Mouse (Mus musculus) left cerebral cortex, postnatal 4 days (tissue): Measurements from ENCODE around the gene Aox3. TPM values are rescaled to one million over a fixed set of nuclear protein-coding genes. Genes with fewer than 3 reads are reported as not detected.

Experiments
- DNase-seq: peaks from one replicate; pipeline ENCODE4 v3.0.0-alpha.2; 2022
- intact Hi-C: fragments of 180-260 bp; cut with DNase I; formaldehyde crosslinking; loops from one replicate; pipeline ENCODE4 v1.15.1; 2025
- total RNA-seq, 2 experiments: library from RNA; stranded (reverse); gene quantifications; 2 replicates each; pipeline ENCODE4 v1.2.3; 2021

Gene Aox3
- total RNA-seq, 2 experiments from 2014 or later = 1.1 to 1.3 TPM

DNA sequence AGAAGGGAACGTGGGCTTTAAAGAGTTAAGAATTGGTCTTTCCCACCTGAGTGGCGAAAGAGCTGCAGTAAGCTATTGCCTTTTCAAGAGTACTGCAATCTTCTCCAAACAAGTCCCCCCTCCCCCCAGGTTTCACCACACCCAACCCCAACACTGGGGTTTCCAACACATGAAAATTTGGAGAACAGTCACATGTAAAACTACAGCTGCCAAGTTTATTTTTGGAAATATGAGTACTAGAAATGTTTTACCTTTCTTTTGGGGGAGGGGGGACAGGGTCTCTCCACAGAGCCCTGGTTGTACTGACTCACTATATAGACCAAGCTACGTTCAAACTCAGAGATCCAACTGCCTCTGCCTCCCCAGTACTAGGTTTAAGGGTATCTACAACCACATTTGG is 82.1 kb downstream of the Aox3 start:
- DNase-seq = no peak
- intact Hi-C loops = no loop called here

GRCm38 (mm10) chr1:58195541-58195940 is 82.6 kb downstream of the Aox3 start:
- no peak for DNase-seq
- intact Hi-C loops = no loop called here

- intact Hi-C loops = no loop called here
- no peak for DNase-seq
Measured at GRCm38 (mm10) chr1:58197023-58197422, 84.1 kb downstream of the Aox3 start.

- DNase-seq = no peak
- intact Hi-C loops = no loop called here
Measured at GRCm38 (mm10) chr1:58198386-58198785, 85.5 kb downstream of the Aox3 start.

GRCm38 (mm10) chr1:58210203-58210602 is 97.3 kb downstream of the Aox3 start, which contains the start of gene Aox4:
Gene Aox4 (plus strand): TSS chr1:58210397.
- intact Hi-C loops = no loop called here
- no peak for DNase-seq

- DNase-seq = no peak
- intact Hi-C loops = no loop called here
Measured at GRCm38 (mm10) chr1:58212805-58213204, 99.9 kb downstream of the Aox3 start.

DNA sequence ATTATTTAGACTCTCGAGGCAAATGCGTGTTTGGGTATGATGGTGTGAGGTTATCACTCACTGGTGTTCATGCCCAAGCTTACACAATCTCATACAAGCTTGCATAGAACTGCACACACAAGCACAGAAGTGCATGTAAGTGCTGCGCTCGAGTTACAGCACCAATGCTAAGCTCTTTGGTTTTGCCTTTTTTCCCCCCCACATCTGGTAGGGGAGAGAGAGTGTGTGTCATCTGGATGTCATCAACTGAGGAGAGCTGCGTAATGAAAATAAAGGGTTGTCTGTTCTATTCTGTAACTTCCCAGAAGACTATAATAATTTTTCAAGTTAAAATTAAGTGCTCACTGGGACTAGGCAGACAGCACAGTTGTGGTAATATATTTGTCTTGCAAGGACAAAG is 100.9 kb downstream of the Aox3 start:
- DNase-seq = no peak
- intact Hi-C loops = no loop called here

DNA sequence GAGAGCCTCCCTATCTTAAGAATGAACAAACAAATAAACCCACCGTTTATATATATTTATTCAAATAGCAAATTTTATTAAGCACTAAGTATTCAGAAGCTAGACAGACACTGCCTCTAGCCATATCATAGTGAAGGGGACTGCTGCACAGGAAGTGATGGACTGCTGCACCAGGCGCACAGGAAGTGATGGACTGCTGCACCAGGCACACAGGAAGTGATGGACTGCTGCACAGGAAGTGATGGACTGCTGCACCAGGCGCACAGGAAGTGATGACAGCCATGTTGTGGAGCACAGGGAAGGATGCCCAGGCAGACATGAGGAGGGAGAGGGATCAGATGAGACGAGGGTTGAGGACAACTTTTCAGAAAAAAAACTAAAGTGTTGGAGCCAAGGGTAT is 102.4 kb downstream of the Aox3 start:
- no peak for DNase-seq
- intact Hi-C loops = no loop called here

- no peak for DNase-seq
- intact Hi-C loops = no loop called here
Measured at GRCm38 (mm10) chr1:58215956-58216532, 103.1 kb downstream of the Aox3 start.

DNA sequence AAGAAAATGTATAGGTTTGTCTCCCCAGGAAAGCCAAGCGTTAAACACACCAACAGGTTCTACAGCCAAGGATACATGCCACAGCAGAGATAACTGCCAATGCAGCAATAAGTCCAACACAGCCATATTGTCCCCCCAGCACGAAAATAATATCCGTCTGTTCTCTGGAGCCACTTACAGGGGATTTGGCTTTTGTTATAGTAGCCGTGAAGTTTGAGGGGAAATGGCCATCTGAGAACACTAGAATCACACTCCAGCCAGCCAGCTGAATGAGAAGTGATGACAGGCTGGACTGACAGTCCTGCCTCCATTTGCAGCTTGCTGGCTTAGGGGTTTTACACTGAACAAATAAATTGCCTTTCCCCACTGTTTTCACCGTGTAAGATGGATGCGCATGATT is 108.1 kb downstream of the Aox3 start:
- no peak for DNase-seq
- intact Hi-C loops = no loop called here

- intact Hi-C loops = no loop called here
- DNase-seq = peak; percentile 37
Measured at GRCm38 (mm10) chr1:58221879-58222278, 108.9 kb downstream of the Aox3 start.

- intact Hi-C loops = no loop called here
- DNase-seq = no peak
Measured at GRCm38 (mm10) chr1:58228086-58228485, 115.2 kb downstream of the Aox3 start.

- intact Hi-C loops = no loop called here
Measured at GRCm38 (mm10) chr1:58228916-58229315, 116.0 kb downstream of the Aox3 start.

GRCm38 (mm10) chr1:58229774-58230173 is 116.8 kb downstream of the Aox3 start:
- DNase-seq = no peak
- intact Hi-C loops = no loop called here

More at GRCm38 (mm10) chr1:58228916-58229315, 116.0 kb downstream of the Aox3 start:
- no peak for DNase-seq

- intact Hi-C loops = no loop called here
- DNase-seq = no peak
Measured at GRCm38 (mm10) chr1:58230542-58230941, 117.6 kb downstream of the Aox3 start.

DNA sequence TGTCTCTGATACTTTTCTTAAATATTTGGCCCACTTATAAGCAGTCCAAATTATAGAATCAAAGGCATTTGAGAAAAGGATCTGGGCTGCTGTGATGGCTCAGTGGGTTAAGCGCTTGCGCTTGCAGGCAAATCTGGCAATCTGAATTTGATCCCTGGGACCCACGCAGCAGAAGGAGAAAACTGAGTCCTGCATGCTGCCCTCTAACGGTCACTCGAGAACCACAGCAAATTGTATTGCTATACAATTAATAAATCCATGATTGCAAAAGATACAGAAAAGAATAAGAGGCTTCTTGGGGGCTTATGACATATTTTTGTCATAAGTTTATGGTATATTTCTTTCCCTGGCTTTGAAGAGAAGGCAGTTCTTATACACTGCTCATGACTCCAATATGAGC is 122.5 kb downstream of the Aox3 start:
- intact Hi-C loops = no loop called here
- DNase-seq = no peak

GRCm38 (mm10) chr1:58237527-58238299 is 124.8 kb downstream of the Aox3 start:
- DNase-seq = no peak
- intact Hi-C loops = no loop called here

DNA sequence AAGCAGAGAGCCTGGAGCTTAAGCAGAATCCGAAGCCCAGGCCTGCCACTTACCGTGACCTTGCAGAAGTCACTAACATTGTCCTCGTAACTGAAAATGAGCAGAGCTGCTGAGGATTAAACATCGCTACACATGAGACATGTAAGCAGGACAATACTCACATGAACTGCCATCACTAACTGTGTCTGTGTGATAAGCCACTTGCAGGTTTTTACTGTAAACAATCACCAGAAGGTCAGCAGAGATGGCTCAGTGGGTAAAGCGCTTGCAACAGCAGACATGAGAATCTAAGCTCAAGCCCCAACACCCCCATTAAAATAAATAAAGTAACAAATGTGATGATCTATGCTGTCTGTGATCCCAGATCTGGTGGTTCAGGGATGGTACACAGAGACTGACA is 125.5 kb downstream of the Aox3 start:
- intact Hi-C loops = no loop called here
- no peak for DNase-seq

DNA sequence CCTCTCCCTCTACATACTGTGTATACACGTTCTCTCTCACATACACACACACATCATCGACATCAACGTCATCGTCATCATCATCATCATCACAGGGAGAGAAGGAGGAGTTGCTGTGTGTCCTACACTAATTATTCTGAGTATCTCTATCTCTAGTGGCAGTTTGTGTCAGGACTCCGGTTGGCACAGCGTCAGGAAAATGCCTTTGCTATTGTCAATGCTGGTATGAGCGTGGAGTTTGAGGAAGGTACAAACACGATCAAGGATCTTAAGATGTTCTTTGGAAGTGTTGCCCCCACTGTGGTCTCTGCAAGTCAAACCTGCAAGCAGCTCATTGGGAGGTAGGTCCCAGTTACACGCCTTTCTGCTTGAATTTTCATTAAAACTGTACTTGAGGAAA is 126.0 kb downstream of the Aox3 start:
- DNase-seq = no peak
- intact Hi-C loops = no loop called here

DNA sequence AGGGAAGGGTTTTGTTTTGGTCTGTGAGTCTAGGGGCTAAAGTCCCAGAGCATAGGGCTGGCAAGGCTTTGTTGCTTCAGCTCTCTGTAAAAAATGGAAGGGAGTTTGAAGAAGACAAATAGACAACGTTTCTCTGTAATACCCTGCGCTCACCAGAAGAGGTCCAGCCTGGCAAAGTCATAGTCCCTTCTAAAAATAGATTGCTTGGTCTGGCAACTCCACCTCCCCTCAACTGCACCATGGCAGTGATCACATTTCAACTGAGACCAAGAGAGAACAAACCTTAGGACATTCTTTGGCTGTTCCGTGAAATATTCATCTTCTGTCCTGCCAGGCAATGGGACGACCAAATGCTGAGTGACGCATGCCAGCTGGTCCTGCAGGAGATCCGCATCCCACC is 127.4 kb downstream of the Aox3 start:
- DNase-seq = no peak
- intact Hi-C loops = no loop called here

DNA sequence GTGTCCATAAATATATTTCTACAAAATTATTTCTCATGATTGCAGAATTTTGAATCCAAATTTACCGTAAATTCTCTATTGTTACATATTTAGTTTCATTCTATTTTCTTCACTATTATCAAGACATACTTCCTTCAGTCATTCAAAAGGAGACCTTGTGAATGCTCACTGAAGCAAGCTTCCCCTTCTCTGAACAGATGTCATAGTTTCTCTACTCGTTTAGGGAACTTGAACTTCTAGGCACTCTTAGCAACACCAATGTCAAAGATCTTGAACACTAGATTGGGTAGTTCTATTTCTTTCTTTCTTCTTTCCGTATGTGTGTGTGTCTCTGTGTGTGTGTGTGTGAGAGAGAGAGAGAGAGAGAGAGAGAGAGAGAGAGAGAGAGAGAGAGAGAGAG is 131.6 kb downstream of the Aox3 start:
- intact Hi-C loops = no loop called here
- DNase-seq = no peak

GRCm38 (mm10) chr1:58248518-58248917 is 135.6 kb downstream of the Aox3 start:
- DNase-seq = no peak
- intact Hi-C loops = no loop called here
